Mouse (Mus musculus) neural tube, embryonic 13.5 days (tissue): ENCODE data around the gene Rft1. TPM values are rescaled to one million over a fixed set of nuclear protein-coding genes. Genes with fewer than 3 reads are reported as not detected.

Experiments used
- ATAC-seq: fragments of 200-750 bp; cut with Nextera tagmentation; 2 replicates; pipeline ENCODE4 v1.8.0; 2017; ENCODE audit warnings: low read depth, mild to moderate bottlenecking, moderate TSS enrichment, moderate library complexity
- H3K27ac ChIP-seq: fragments of 300-500 bp; sonication (generic); replicated peaks from 2 replicates; pipeline ENCODE4 v1.5.1; 2015; ENCODE audit warnings: moderate library complexity, mild to moderate bottlenecking, inconsistent platforms
- H3K27me3 ChIP-seq: fragments of 300-500 bp; sonication (generic); 2 replicates; pipeline ENCODE4 v1.6.1; 2015; ENCODE audit warnings: mild to moderate bottlenecking, inconsistent platforms
- H3K36me3 ChIP-seq: fragments of 300-500 bp; sonication (generic); 2 replicates; pipeline ENCODE4 v1.6.1; 2015; ENCODE audit warnings: mild to moderate bottlenecking, inconsistent platforms
- H3K4me1 ChIP-seq: fragments of 300-500 bp; sonication (generic); replicated peaks from 2 replicates; pipeline ENCODE4 v1.6.1; 2015; ENCODE audit warnings: inconsistent platforms
- H3K4me2 ChIP-seq: fragments of 300-500 bp; sonication (generic); 2 replicates; pipeline ENCODE4 v1.6.1; 2015; ENCODE audit warnings: inconsistent platforms, mild to moderate bottlenecking, moderate library complexity
- H3K4me3 ChIP-seq: fragments of 300-500 bp; sonication (generic); 2 replicates; pipeline ENCODE4 v1.5.1; 2015; ENCODE audit warnings: mild to moderate bottlenecking, inconsistent platforms
- H3K9ac ChIP-seq: fragments of 300-500 bp; sonication (generic); 2 replicates; pipeline ENCODE4 v1.6.1; 2015; ENCODE audit warnings: moderate library complexity, mild to moderate bottlenecking, inconsistent platforms
- H3K9me3 ChIP-seq: fragments of 300-500 bp; sonication (generic); 2 replicates; pipeline ENCODE4 v1.6.1; 2016; ENCODE audit warnings: inconsistent platforms
- WGBS: fragments of 180-500 bp; shearing (Covaris S2); methylation state at CpG from one replicate; pipeline ENCODE4 v1.1.7; 2015; 5-methylcytosine and 5-hydroxymethylcytosine counted together
- polyA plus RNA-seq: library from polyadenylated mRNA; unstranded; fragments of >200 nt; fragmentation: Nextera tagmentation; extraction: Ambion mirVana; gene quantifications from 2 replicates; pipeline ENCODE4 v1.2.1, GENCODE M21; 2015

The Rft1 gene
- polyA plus RNA-seq = 9.6 and 9.9 TPM in 2 replicates

DNA sequence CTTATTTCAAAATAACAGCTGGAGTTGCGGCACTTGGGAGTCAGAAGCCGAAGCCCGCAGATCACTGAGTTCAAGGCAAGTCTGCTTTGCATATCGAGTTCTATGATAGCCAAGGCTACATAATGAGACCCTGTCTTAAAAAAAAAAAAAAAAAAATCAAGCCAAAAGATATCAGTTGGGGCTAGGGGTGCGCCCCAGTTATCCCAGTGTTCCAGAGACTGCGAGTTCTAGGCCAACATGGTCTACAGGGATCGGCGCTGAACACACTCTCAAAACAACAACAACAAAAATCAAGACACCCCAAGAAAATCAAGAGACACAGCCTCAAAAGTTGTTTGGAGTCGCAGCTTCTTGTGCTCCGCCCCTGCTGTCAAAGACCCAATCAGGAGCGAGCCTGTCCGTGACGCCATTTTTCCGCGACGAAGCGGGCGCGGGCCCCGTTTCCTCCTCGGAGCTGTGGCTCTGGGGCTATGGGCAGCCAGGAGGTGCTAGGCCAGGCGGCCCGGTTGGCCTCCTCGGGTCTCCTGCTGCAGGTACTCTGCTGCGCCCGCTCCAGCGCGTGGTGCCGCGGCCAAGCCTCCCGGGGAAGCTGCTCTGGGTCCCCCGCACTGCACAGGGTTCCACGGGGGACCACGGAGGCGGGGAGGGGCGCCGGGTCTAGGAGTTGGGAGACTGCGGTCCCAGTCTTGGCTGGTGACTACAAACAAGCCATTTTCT, at the start of gene Rft1:
TSS of gene Rft1 (plus strand) at position 418 of the 717 bp plus-strand sequence.
- 2% methylated on average over 38 of the region's 38 CpGs for WGBS
- H3K4me1 ChIP-seq = peaks cover 21% of the 10 kb centered on the region
- no peaks in the 10 kb centered on the region for H3K36me3 ChIP-seq
- H3K4me2 ChIP-seq = peak within 1 kb of the TSS; percentile 72
- H3K27me3 ChIP-seq = no peaks in the 10 kb centered on the region
- H3K9me3 ChIP-seq = no peaks in the 10 kb centered on the region
- peak within 1 kb of the TSS; percentile 99 for H3K9ac ChIP-seq
- peak; percentile 94 for ATAC-seq
- peak within 1 kb of the TSS; percentile 89 for H3K27ac ChIP-seq
- peak within 1 kb of the TSS; percentile 97 for H3K4me3 ChIP-seq

DNA sequence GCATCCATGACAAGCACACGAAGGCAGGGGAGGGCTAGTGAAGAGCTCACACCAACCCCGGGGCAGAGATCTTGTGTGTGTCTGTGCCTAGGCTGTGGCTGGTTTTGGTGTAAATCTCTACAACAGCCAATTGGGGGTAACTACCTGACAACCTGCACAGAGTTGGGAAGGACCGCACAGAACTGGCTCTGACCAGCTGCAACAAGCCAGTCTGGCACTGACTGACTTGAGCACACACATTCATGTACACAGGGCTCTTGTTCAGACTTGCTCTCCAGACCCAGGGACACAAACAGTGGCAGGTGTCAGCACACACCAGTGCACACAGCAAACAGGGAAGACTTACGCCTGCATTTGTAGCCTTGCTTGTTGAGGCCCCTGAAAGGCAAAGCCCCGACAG, 47.3 kb upstream of the Rft1 start:
- 0 out of 2 replicates have a peak, but pooled peaks cover 7% of the 10 kb centered on the region for H3K36me3 ChIP-seq
- no peak overlapping the region for H3K9ac ChIP-seq
- no peak for ATAC-seq
- 83% methylated on average over 5 of the region's 5 CpGs for WGBS
- no peak overlapping the region for H3K27ac ChIP-seq
- H3K4me3 ChIP-seq = no peak overlapping the region
- no peaks in the 10 kb centered on the region for H3K4me1 ChIP-seq
- no peaks in the 10 kb centered on the region for H3K27me3 ChIP-seq
- H3K9me3 ChIP-seq = no peaks in the 10 kb centered on the region
- H3K4me2 ChIP-seq = no peak overlapping the region

DNA sequence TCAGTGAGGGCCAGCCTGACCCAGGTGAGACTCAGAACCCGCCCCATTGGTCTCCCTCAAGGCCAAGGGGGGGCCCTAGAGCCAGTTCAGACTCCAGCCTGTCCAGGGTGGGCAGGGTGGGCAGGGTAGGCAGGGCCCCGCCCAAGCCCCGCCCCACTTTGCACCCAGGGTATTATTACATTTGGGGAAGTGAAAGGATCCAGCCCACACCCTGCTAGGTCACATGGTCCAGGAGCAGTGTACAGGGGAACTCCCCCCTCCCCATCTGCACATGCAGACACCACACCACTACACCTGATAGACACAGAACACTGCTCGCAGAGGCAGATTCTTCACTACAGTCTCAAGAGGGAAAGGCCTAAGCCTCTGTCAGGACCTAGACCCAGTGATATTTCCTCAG, 46.5 kb upstream of the Rft1 start:
- Histone ChIP-seq H3K9ac (no peak overlapping the region), H3K27me3 (no peaks in the 10 kb centered on the region), H3K4me1 (peaks cover 5% of the 10 kb centered on the region; the same call in 1 of the 2 replicates), H3K27ac (no peak overlapping the region), H3K4me3 (no peak overlapping the region), H3K4me2 (no peak overlapping the region), H3K36me3 (no peaks in the 10 kb centered on the region), H3K9me3 (no peaks in the 10 kb centered on the region)
- WGBS = 72% methylated on average over 3 of the region's 4 CpGs
- ATAC-seq = no peak

DNA sequence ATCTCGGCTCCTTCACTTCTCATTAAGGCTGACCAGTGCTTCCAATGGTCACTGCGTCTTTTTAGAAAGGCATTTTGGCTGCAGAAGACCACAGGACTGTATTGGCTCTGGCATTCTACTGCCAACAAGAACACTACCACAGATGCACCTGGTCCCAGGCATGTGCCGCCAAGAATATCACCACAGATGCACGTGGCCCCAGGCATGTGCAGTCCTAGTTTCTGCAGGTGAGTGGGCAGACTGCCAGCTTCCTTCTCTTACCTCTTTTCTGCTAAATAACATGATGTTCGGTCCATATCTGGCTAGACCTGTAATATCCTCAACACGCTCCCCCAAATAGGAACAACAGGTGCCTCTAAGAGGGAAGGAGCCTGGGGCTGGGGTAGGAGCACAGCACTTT, 46.0 kb upstream of the Rft1 start:
- Histone ChIP-seq H3K9ac (no peak overlapping the region), H3K9me3 (no peaks in the 10 kb centered on the region), H3K36me3 (no peaks in the 10 kb centered on the region), H3K27me3 (no peaks in the 10 kb centered on the region), H3K4me3 (no peak overlapping the region), H3K27ac (no peak overlapping the region), H3K4me1 (peaks cover 6% of the 10 kb centered on the region; the same call in 1 of the 2 replicates), H3K4me2 (no peak overlapping the region)
- 89% methylated on average over 6 of the region's 6 CpGs for WGBS
- ATAC-seq = no peak

DNA sequence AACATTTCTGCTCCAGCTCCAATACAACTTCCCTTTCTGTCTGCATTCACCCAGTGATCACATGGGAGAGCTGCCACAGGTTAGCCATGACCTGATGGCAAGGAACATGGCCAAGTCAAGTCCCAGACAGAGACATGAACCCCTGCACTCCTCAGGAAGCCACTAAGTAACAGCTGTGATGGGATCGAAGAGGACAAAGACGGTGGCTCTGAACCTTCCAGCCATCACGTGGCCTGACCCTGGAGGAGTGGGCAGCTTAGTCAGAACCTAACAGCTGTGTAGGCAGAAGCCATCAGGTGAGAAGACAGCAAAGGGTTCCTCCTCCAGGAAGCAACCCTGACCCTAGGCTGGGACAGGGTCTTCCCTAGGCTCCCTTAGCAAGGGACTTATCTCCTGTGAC, 44.7 kb upstream of the Rft1 start:
- H3K4me1 ChIP-seq = peaks cover 6% of the 10 kb centered on the region; the same call in 1 of the 2 replicates
- no peaks in the 10 kb centered on the region for H3K27me3 ChIP-seq
- no peaks in the 10 kb centered on the region for H3K36me3 ChIP-seq
- WGBS = 94% methylated on average over 3 of the region's 3 CpGs
- no peaks in the 10 kb centered on the region for H3K9me3 ChIP-seq
- H3K27ac ChIP-seq = no peak overlapping the region
- no peak overlapping the region for H3K4me2 ChIP-seq
- no peak overlapping the region for H3K9ac ChIP-seq
- no peak for ATAC-seq
- H3K4me3 ChIP-seq = no peak overlapping the region

DNA sequence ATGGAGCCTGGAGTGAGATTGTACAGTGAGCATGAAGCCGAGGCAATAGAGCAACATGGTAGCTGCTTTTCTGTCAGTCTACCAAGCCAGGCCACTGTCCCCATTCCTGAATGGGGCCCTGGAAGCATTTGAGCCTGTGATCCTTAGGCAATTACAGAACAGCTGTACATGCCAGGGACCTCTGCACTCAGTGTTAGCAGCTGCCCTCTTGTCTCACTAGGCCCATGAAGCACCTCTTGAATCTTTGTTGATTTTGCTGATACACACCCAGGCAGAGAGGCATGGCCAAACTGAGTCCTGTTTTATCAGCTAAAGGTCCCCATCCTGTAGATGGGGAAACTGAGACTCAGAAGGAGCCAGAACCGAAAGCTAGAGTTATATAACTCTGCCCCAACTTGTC, 43.9 kb upstream of the Rft1 start:
- Histone ChIP-seq H3K9me3 (no peaks in the 10 kb centered on the region), H3K4me2 (no peak overlapping the region)
- WGBS = 80% methylated on average over 2 of the region's 2 CpGs

DNA sequence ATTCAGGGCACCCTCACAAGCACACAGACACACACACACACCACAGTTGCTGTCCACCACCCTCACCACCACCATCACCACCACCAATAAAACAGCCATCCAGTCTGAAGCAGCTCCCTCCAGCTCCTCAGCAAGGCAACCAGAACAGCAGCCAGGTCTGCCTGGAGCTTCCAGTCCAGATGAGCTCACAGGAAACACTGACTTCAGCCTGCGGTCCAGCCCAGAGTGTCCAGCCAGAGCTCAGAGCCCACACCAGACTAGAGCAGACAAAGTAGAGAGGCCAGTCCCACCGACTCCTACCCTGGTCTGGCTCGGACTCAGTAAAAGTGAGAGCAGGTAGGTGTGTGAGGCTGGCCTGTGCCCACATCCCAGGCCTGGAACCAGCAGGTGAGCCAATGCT, 43.2 kb upstream of the Rft1 start:
- Histone ChIP-seq H3K27me3 (no peaks in the 10 kb centered on the region), H3K4me3 (no peak overlapping the region), H3K4me1 (peaks cover 6% of the 10 kb centered on the region; the same call in 1 of the 2 replicates), H3K9ac (no peak overlapping the region), H3K9me3 (no peaks in the 10 kb centered on the region), H3K36me3 (no peaks in the 10 kb centered on the region), H3K4me2 (no peak overlapping the region), H3K27ac (no peak overlapping the region)
- no peak for ATAC-seq
- WGBS = 90% methylated on average over 3 of the region's 3 CpGs

More for the DNA sequence above, 43.9 kb upstream of the Rft1 start:
- Histone ChIP-seq H3K27ac (no peak overlapping the region), H3K27me3 (no peaks in the 10 kb centered on the region), H3K36me3 (no peaks in the 10 kb centered on the region), H3K9ac (no peak overlapping the region; the same call in 1 of the 2 replicates), H3K4me3 (no peak overlapping the region), H3K4me1 (peaks cover 6% of the 10 kb centered on the region; the same call in 1 of the 2 replicates)
- no peak for ATAC-seq

DNA sequence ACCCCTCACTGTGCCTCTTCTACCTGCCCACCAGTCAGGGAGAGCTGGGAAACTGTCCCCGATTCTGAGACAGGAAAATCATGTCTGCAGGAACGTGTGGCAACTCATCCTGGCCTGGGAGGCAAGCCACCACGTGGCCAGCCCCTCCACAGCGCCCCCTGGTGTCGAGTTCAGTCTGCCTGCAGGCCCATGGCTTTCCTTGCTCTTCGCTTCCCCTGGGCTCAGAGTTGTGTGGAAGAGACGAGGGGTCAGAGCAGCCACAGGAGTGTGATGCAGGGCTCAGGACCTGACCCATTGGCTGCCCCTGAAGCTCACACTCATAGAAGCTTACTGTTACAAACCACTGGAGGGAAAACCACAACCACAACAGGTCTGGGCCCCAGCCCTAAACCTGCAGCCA, 41.6 kb upstream of the Rft1 start:
- WGBS = 17% methylated on average over 7 of the region's 7 CpGs
- ATAC-seq = no peak
- H3K4me2 ChIP-seq = no peak overlapping the region
- H3K9me3 ChIP-seq = no peaks in the 10 kb centered on the region
- no peaks in the 10 kb centered on the region for H3K27me3 ChIP-seq
- no peaks in the 10 kb centered on the region for H3K36me3 ChIP-seq
- H3K4me3 ChIP-seq = no peak overlapping the region
- H3K4me1 ChIP-seq = peaks cover 6% of the 10 kb centered on the region; the same call in 1 of the 2 replicates
- no peak overlapping the region for H3K27ac ChIP-seq
- no peak overlapping the region for H3K9ac ChIP-seq

DNA sequence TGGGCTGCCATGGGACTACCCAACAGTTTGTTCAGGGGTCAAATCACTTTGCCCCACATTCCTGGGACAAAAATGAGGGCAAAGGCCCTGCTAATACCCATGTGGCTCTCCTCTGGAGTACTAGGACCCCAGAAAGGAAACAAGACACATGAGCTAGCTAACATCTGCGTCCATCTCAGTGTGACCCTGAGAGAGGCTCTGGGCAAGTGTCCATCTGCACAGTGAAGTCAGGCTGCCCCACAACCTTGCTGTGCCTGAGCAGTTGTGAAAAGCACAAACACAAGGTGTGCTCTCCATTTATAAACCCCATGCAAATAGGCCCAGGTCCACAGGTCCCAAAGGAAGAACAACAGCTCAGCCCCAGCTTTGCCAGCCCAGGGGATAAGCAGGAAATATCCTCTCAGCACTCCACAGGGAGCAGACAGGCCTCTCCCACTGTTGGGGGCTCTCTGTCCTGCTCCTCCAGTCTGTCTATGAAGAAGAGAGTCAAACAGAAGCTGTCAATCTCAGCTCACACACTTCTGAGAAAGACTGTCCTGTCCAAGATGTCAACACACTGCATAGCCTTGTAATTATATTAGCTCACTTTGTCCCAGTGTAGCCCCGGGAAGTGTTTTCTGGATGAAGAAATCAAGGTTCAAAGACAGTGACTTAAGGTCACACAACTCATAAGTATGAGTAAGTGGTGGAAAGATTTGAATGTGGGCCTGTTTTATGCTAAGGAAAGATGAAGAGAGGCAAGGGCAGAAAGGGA, 41.0 kb upstream of the Rft1 start:
- no peak for ATAC-seq
- H3K4me1 ChIP-seq = peaks cover 6% of the 10 kb centered on the region; the same call in 1 of the 2 replicates
- H3K9ac ChIP-seq = no peak overlapping the region
- no peak overlapping the region for H3K27ac ChIP-seq
- H3K36me3 ChIP-seq = no peaks in the 10 kb centered on the region
- 89% methylated on average over 2 of the region's 2 CpGs for WGBS
- no peaks in the 10 kb centered on the region for H3K9me3 ChIP-seq
- no peaks in the 10 kb centered on the region for H3K27me3 ChIP-seq
- no peak overlapping the region for H3K4me2 ChIP-seq
- no peak overlapping the region for H3K4me3 ChIP-seq

DNA sequence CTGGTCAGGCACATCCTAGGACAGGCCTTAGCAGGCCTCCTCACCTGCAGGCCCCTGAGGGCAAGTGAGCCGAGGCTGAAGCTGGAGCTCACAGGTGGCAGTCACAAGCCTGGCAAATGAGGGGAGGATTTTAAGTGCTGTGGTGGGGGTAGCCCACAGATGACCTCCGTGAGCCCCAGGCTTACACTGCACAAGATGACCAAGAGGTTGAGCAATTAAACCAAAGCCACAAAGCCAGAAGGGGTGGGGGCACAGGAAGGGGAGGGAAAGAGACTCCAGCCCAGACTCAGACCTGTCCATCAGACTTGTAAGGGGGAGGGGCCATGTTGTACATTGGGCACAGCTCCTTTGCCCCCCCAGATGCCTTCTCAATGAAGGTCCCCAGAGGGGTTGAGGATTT, 37.4 kb upstream of the Rft1 start:
- Histone ChIP-seq H3K9ac (no peak overlapping the region), H3K27ac (no peak overlapping the region), H3K27me3 (no peaks in the 10 kb centered on the region), H3K4me2 (no peak overlapping the region), H3K36me3 (no peaks in the 10 kb centered on the region), H3K9me3 (no peaks in the 10 kb centered on the region), H3K4me3 (no peak overlapping the region), H3K4me1 (peaks cover 11% of the 10 kb centered on the region; the same call in 1 of the 2 replicates)
- no peak for ATAC-seq
- WGBS = 47% methylated on average over 2 of the region's 2 CpGs

DNA sequence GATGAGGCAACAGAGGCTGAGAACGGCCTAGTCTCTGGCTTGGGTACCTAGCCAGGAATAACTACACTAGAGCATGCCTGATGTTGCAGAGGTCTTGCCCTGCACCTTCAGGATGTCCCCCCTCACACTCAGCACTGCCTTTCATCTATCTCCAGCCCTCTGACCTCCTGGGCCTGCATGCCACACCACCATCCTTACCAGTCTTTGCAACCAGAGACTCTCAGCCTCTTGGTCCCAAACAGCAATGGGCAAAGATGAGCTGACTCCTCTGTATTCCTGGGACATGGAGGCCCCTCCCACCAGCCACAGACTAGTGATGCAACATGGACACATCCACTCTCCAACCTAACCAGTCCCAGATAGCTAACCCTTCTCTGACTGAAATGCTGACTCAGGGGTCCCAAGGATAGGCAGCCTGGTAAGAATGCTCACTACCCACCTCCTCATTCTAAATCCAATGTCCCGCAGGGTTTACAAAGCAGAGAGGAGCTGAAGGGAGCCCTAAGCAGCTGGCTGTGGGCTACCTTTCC, 35.3 kb upstream of the Rft1 start:
- 85% methylated on average over 2 of the region's 2 CpGs for WGBS
- Histone ChIP-seq H3K36me3 (no peaks in the 10 kb centered on the region), H3K9me3 (no peaks in the 10 kb centered on the region), H3K27me3 (no peaks in the 10 kb centered on the region), H3K9ac (no peak overlapping the region), H3K4me3 (no peak overlapping the region), H3K4me1 (peaks cover 8% of the 10 kb centered on the region; the same call in 1 of the 2 replicates), H3K4me2 (no peak overlapping the region), H3K27ac (no peak overlapping the region)
- no peak for ATAC-seq

DNA sequence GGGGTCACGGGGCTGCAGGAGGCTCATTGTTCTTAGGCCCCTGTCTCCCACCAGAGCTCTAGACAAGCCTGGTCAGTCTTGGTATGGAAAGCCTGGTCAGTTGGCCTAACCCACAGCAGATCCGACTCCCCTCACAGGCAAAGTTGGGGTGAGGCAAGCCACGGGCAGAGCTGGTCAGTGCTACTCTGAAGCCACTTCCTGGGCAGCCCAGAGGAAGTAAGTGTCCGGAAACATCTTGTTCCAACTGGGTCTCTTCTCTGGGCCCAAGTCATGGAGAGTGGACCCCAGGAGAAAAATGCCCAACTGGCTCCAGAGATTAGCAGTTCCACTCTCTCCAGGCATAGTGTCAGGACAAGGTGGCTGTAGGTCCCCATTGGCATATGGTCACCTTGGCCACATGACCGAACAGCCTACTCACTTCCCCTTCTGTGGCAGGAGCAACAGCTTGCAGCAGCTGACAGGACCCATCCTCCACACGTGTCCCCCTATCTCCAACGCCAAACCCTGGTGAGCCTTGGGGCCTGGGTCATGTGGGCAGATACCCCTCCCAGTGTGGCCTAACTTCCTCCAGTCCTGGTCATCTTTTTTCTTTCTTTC, 34.1 kb upstream of the Rft1 start:
- no peak overlapping the region for H3K27ac ChIP-seq
- no peak overlapping the region for H3K4me3 ChIP-seq
- H3K27me3 ChIP-seq = peaks cover 6% of the 10 kb centered on the region; the same call in 1 of the 2 replicates
- H3K9ac ChIP-seq = no peak overlapping the region
- H3K4me2 ChIP-seq = no peak overlapping the region
- no peak for ATAC-seq
- no peaks in the 10 kb centered on the region for H3K36me3 ChIP-seq
- no peaks in the 10 kb centered on the region for H3K9me3 ChIP-seq
- WGBS = 83% methylated on average over 7 of the region's 7 CpGs
- H3K4me1 ChIP-seq = peaks cover 18% of the 10 kb centered on the region
